16 mouse cellular contexts compared by ENCODE assay signal in the genomic region with DNA sequence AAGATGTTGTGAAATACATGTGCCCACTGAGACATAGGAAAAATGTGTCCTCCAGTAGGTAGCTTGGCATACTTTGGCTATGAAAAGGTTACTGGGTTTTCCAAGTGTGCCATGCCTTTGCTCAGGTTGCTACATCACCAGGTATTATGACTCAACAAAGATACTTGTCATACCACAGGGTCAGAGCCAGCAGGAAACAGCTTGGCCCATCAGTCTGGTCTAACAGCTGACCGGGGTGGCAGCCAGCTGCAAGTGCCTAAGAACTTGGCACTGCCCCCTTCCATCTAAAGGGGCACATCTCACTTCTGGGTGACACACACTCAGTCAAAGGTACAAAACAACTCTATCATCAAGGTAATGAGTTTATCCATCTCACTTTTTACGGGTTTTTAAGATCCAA. TPM values are rescaled to one million over a fixed set of nuclear protein-coding genes. Genes with fewer than 3 reads are reported as not detected.
"Had no signal": no experiment of that assay in that cellular context is flagged by ENCODE, and none has a peak within 500 bp of the region (broad histone marks: within the 10 kb centered on the region; RNA-seq: fewer than 3 reads in every experiment).

No protein-coding gene starts in this region.

- H3K4me3 ChIP-seq: intestine, embryonic 15.5 days; kidney, embryonic 15.5 days; limb, embryonic 13.5 days; midbrain, embryonic 12.5 days; neural tube, embryonic 15.5 days had no signal

- DNase-seq: kidney, adult 18-20 months; kidney, postnatal 14 days; left cerebral cortex, postnatal 4 days; lung, embryonic 14.5 days; thymus, postnatal 4 days had no signal

- H3K27me3 ChIP-seq: intestine, embryonic 15.5 days; kidney, embryonic 15.5 days; limb, embryonic 13.5 days; midbrain, embryonic 12.5 days; neural tube, embryonic 15.5 days had no signal

- ATAC-seq: intestine, embryonic 15.5 days; midbrain, embryonic 16.5 days had no signal

- H3K9ac ChIP-seq: intestine, embryonic 15.5 days; kidney, embryonic 15.5 days; limb, embryonic 13.5 days; liver, embryonic 14.5 days; lung, embryonic 14.5 days; midbrain, embryonic 12.5 days; neural tube, embryonic 15.5 days had no signal

- H3K36me3 ChIP-seq: intestine, embryonic 15.5 days; kidney, embryonic 15.5 days; limb, embryonic 13.5 days; midbrain, embryonic 12.5 days; neural tube, embryonic 15.5 days had no signal

- H3K4me2 ChIP-seq: intestine, embryonic 15.5 days; kidney, embryonic 15.5 days; limb, embryonic 13.5 days; lung, embryonic 14.5 days; midbrain, embryonic 12.5 days; neural tube, embryonic 15.5 days had no signal

- H3K27ac ChIP-seq: intestine, embryonic 15.5 days; kidney, embryonic 15.5 days; limb, embryonic 13.5 days; liver, embryonic 14.5 days; midbrain, embryonic 12.5 days; neural tube, embryonic 15.5 days had no signal

- H3K4me1 ChIP-seq: intestine, embryonic 15.5 days; kidney, embryonic 15.5 days; limb, embryonic 13.5 days; midbrain, embryonic 12.5 days; neural tube, embryonic 15.5 days had no signal

- H3K9me3 ChIP-seq: intestine, embryonic 15.5 days; kidney, embryonic 15.5 days; limb, embryonic 13.5 days; midbrain, embryonic 12.5 days; neural tube, embryonic 15.5 days had no signal

RNA-seq across cellular contexts. Expression of gene Akap4, which starts 0.7 kb away (rescaled TPM):
- polyA plus RNA-seq: intestine, embryonic 15.5 days; kidney, embryonic 15.5 days; large intestine, adult 2 months; limb, embryonic 13.5 days; liver, adult 2 months; liver, embryonic 14.5 days; lung, embryonic 14.5 days; midbrain, embryonic 12.5 days; midbrain, embryonic 16.5 days; neural tube, embryonic 11.5 days; neural tube, embryonic 15.5 days; stomach, embryonic 14.5 days had no signal

RNA-seq across cellular contexts. Expression of gene Ccnb3, which starts 26.6 kb away (rescaled TPM):
- polyA plus RNA-seq: kidney, embryonic 15.5 days; large intestine, adult 2 months; liver, adult 2 months; lung, embryonic 14.5 days; midbrain, embryonic 12.5 days; midbrain, embryonic 16.5 days; neural tube, embryonic 11.5 days; neural tube, embryonic 15.5 days; stomach, embryonic 14.5 days had no signal
